Comparison of ENCODE assay signal across 11 mouse cellular contexts in the genomic region with DNA sequence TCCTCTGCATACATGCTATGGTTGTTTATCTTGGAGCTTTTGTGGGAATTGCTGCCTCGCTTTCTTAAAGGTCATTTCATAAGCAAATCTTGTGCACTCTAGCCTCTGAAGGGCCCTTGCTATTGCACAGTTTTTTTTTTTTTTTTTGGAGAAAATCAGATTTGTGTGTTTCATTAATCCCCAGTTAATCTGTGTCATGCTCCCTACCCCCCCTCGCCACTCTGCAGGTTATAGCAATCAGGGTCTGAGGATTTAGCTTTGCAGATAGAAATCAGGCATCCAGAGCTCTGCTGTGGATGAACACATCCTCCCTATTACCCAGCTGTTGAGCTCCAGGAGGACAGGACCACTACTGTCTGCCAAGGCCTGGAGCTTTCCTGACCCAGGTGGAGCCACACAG. TPM values are rescaled to one million over a fixed set of nuclear protein-coding genes. Genes with fewer than 3 reads are reported as not detected.
DNase-seq lines count a peak whose midpoint lies in the region; ATAC-seq lines count a peak whose summit lies in the region.
"Had no signal": no experiment of that assay in that cellular context is flagged by ENCODE, and none has a peak within 500 bp of the region (broad histone marks: within the 10 kb centered on the region; RNA-seq: fewer than 3 reads in every experiment).

A gene (plus strand): TSS at position 301 of the 400 bp plus-strand sequence.

- ATAC-seq in forebrain, embryonic 13.5 days = no peak
- no peak for ATAC-seq in forebrain, embryonic 11.5 days (replicated peaks; ENCODE audit: low FRiP score)
- no peak for ATAC-seq in forebrain, embryonic 14.5 days
- no peak for ATAC-seq in midbrain, embryonic 16.5 days

- no peak within 1 kb of the TSS for H3K27ac ChIP-seq in forebrain, embryonic 13.5 days
- no peak within 1 kb of the TSS for H3K27ac ChIP-seq in forebrain, embryonic 11.5 days (ENCODE audit: low read depth, low read length)
- no peak within 1 kb of the TSS for H3K27ac ChIP-seq in forebrain, embryonic 14.5 days (ENCODE audit: low read depth, low read length)
- no peak within 1 kb of the TSS for H3K27ac ChIP-seq in midbrain, embryonic 16.5 days (ENCODE audit: low read length)
- H3K27ac ChIP-seq: liver, embryonic 15.5 days had no signal

- no peaks in the 10 kb centered on the region for H3K36me3 ChIP-seq in forebrain, embryonic 13.5 days (ENCODE audit: poor library complexity, severe bottlenecking)
- H3K36me3 ChIP-seq in forebrain, embryonic 11.5 days (ENCODE audit: control insufficient read depth, insufficient read depth, low read length) = no peaks in the 10 kb centered on the region
- no peaks in the 10 kb centered on the region for H3K36me3 ChIP-seq in forebrain, embryonic 14.5 days (ENCODE audit: control insufficient read depth, insufficient read depth, low read length)
- H3K36me3 ChIP-seq in midbrain, embryonic 16.5 days (ENCODE audit: control insufficient read depth, insufficient read depth, low read length) = no peaks in the 10 kb centered on the region
- H3K36me3 ChIP-seq: liver, embryonic 15.5 days had no signal

- H3K4me2 ChIP-seq in forebrain, embryonic 13.5 days = no peak within 1 kb of the TSS
- no peak within 1 kb of the TSS for H3K4me2 ChIP-seq in forebrain, embryonic 11.5 days (ENCODE audit: low read depth, low read length, severe bottlenecking)
- no peak within 1 kb of the TSS for H3K4me2 ChIP-seq in forebrain, embryonic 14.5 days (ENCODE audit: low read length)
- H3K4me2 ChIP-seq in midbrain, embryonic 16.5 days (ENCODE audit: low read length) = no peak within 1 kb of the TSS
- H3K4me2 ChIP-seq: liver, embryonic 15.5 days had no signal

- H3K9me3 ChIP-seq in forebrain, embryonic 13.5 days (replicated peaks) = no peaks in the 10 kb centered on the region
- H3K9me3 ChIP-seq in forebrain, embryonic 11.5 days (ENCODE audit: control insufficient read depth, low read length) = no peaks in the 10 kb centered on the region
- no peaks in the 10 kb centered on the region for H3K9me3 ChIP-seq in forebrain, embryonic 14.5 days (replicated peaks; ENCODE audit: control insufficient read depth, low read length)
- H3K9me3 ChIP-seq in midbrain, embryonic 16.5 days (replicated peaks; ENCODE audit: control insufficient read depth, low read length, poor library complexity, severe bottlenecking) = no peaks in the 10 kb centered on the region
- H3K9me3 ChIP-seq: liver, embryonic 15.5 days had no signal

- no peak for DNase-seq in forebrain, embryonic 11.5 days (ENCODE audit: low spot score)
- DNase-seq in forebrain, embryonic 14.5 days (ENCODE audit: low spot score) = no peak
- DNase-seq in layer of hippocampus, postnatal 10 days (ENCODE audit: low spot score in 2 of 2) = no peak
- DNase-seq in testis, postnatal 10 days (ENCODE audit: low spot score) = no peak
- no peak for DNase-seq in right cerebral cortex, postnatal 25 days
- DNase-seq in urinary bladder, postnatal 36 days (ENCODE audit: low spot score in 2 of 2) = no peak
- DNase-seq: kidney, postnatal 36 days had no signal

- H3K27me3 ChIP-seq in forebrain, embryonic 13.5 days = no peaks in the 10 kb centered on the region
- H3K27me3 ChIP-seq in forebrain, embryonic 11.5 days (ENCODE audit: control insufficient read depth, insufficient read depth, low read length) = no peaks in the 10 kb centered on the region
- H3K27me3 ChIP-seq in forebrain, embryonic 14.5 days (replicated peaks; ENCODE audit: control insufficient read depth, insufficient read depth, low read length) = no peaks in the 10 kb centered on the region
- H3K27me3 ChIP-seq in midbrain, embryonic 16.5 days (ENCODE audit: control insufficient read depth, insufficient read depth, low read depth, low read length) = no peaks in the 10 kb centered on the region
- H3K27me3 ChIP-seq: liver, embryonic 15.5 days had no signal

- no peak within 1 kb of the TSS for H3K9ac ChIP-seq in forebrain, embryonic 13.5 days
- no peak within 1 kb of the TSS for H3K9ac ChIP-seq in forebrain, embryonic 11.5 days (ENCODE audit: low read length)
- no peak within 1 kb of the TSS for H3K9ac ChIP-seq in forebrain, embryonic 14.5 days (ENCODE audit: low read length)
- no peak within 1 kb of the TSS for H3K9ac ChIP-seq in midbrain, embryonic 16.5 days (ENCODE audit: low read depth, low read length)
- H3K9ac ChIP-seq: liver, embryonic 15.5 days had no signal

- H3K4me3 ChIP-seq in forebrain, embryonic 13.5 days = no peak within 1 kb of the TSS
- H3K4me3 ChIP-seq in forebrain, embryonic 11.5 days (ENCODE audit: low read depth, low read length) = no peak within 1 kb of the TSS
- no peak within 1 kb of the TSS for H3K4me3 ChIP-seq in forebrain, embryonic 14.5 days (ENCODE audit: low read depth, low read length)
- H3K4me3 ChIP-seq in midbrain, embryonic 16.5 days (ENCODE audit: low read depth, low read length) = no peak within 1 kb of the TSS
- H3K4me3 ChIP-seq: liver, embryonic 15.5 days had no signal

- WGBS in forebrain, embryonic 13.5 days = 76% methylated on average over 2 of the region's 2 CpGs
- WGBS in forebrain, embryonic 11.5 days = 74% methylated on average over 2 of the region's 2 CpGs
- 91% methylated on average over 2 of the region's 2 CpGs for WGBS in forebrain, embryonic 14.5 days
- 49% methylated on average over 2 of the region's 2 CpGs for WGBS in midbrain, embryonic 16.5 days

- H3K4me1 ChIP-seq in forebrain, embryonic 13.5 days = no peaks in the 10 kb centered on the region
- no peaks in the 10 kb centered on the region for H3K4me1 ChIP-seq in forebrain, embryonic 11.5 days (replicated peaks; ENCODE audit: control insufficient read depth, insufficient read depth, low read length)
- H3K4me1 ChIP-seq in forebrain, embryonic 14.5 days (ENCODE audit: control insufficient read depth, insufficient read depth, low read length) = no peaks in the 10 kb centered on the region
- H3K4me1 ChIP-seq in midbrain, embryonic 16.5 days (ENCODE audit: control insufficient read depth, insufficient read depth, low read length) = no peaks in the 10 kb centered on the region
- H3K4me1 ChIP-seq: liver, embryonic 15.5 days had no signal

RNA-seq across cellular contexts. Expression of the gene that starts here (rescaled TPM):
- 16.1 and 18.7 TPM in 2 replicates for polyA plus RNA-seq in forebrain, embryonic 13.5 days (2015; fragmentation: Nextera tagmentation; extraction: Ambion mirVana)
- 6.5 and 8.5 TPM in 2 replicates for polyA plus RNA-seq in forebrain, embryonic 11.5 days (2014; fragmentation: Nextera tagmentation; extraction: Ambion mirVana)
- polyA plus RNA-seq in forebrain, embryonic 14.5 days (2014; fragmentation: Nextera tagmentation; extraction: Ambion mirVana) = 32.7 and 42.2 TPM in 2 replicates
- total RNA-seq in layer of hippocampus, postnatal 10 days (2021) = 100 to 1,000 TPM; 226 to 259 TPM
- 64.2 and 67.4 TPM in 2 replicates for polyA plus RNA-seq in midbrain, embryonic 16.5 days (2015; fragmentation: Nextera tagmentation; extraction: Ambion mirVana)
- total RNA-seq: megakaryocyte progenitor cell, adult 5-6 weeks had no signal
